Mouse (Mus musculus) frontal cortex, postnatal 14 days (tissue): Measurements from ENCODE around the gene Zdhhc7.

Experiments used
- DNase-seq, 2 experiments: peaks; one replicate each; pipeline ENCODE4 v3.0.0; 2022; ENCODE audit warnings: low spot score in 2 of 2

Zdhhc7 gene

GRCm38 (mm10) chr8:120036578-120036977 lies 64.7 kb downstream of the Zdhhc7 start:
- no peak for DNase-seq

- DNase-seq, result no peak
Observed at GRCm38 (mm10) chr8:120036111-120036510, 65.2 kb downstream of the Zdhhc7 start.

GRCm38 (mm10) chr8:120034471-120034870 lies 66.8 kb downstream of the Zdhhc7 start:
- DNase-seq, result no peak

GRCm38 (mm10) chr8:120032549-120033208 lies 68.6 kb downstream of the Zdhhc7 start:
- no peak for DNase-seq
